Mouse (Mus musculus) hindbrain, embryonic 11.5 days (tissue): ENCODE measurements at regions not wholly inside any gene's neighbourhood (a gene's known extent, or its start where the extent isn't known, plus 50 kb on each side); places are given as distances from the start of the nearest gene placed in this dataset.

ENCODE experiments used
- ATAC-seq: fragments of 200-750 bp; cut with Nextera tagmentation; 2 replicates; pipeline ENCODE4 v1.8.0; 2017; ENCODE audit warnings: mild to moderate bottlenecking, moderate TSS enrichment, moderate library complexity; ENCODE audit not compliant: low FRiP score
- DNase-seq: peaks from one replicate; pipeline ENCODE4 v3.0.0-alpha.2; 2015; ENCODE audit warnings: low spot score
- H3K27ac ChIP-seq: fragments of 300-500 bp; sonication (generic); 2 replicates; pipeline ENCODE4 v1.5.1; 2014; ENCODE audit warnings: mild to moderate bottlenecking, low read depth, low read length
- H3K27me3 ChIP-seq: fragments of 300-500 bp; sonication (generic); 2 replicates; pipeline ENCODE4 v1.6.1; 2014; ENCODE audit warnings: mild to moderate bottlenecking, low read length, moderate library complexity, mixed read lengths; ENCODE audit not compliant: control insufficient read depth, insufficient read depth
- H3K36me3 ChIP-seq: fragments of 300-500 bp; sonication (generic); 2 replicates; pipeline ENCODE4 v1.6.1; 2014; ENCODE audit warnings: mild to moderate bottlenecking, low read length, moderate library complexity, mixed read lengths; ENCODE audit not compliant: control insufficient read depth, insufficient read depth
- H3K4me1 ChIP-seq: fragments of 300-500 bp; sonication (generic); replicated peaks from 2 replicates; pipeline ENCODE4 v1.6.1; 2014; ENCODE audit warnings: low read length, mixed read lengths; ENCODE audit not compliant: control insufficient read depth, insufficient read depth
- H3K4me2 ChIP-seq: fragments of 300-500 bp; sonication (generic); replicated peaks from 2 replicates; pipeline ENCODE4 v1.6.1; 2014; ENCODE audit warnings: mild to moderate bottlenecking, low read depth, low read length
- H3K4me3 ChIP-seq: fragments of 300-500 bp; sonication (generic); 2 replicates; pipeline ENCODE4 v1.5.1; 2014; ENCODE audit warnings: low read depth, low read length
- H3K9ac ChIP-seq: fragments of 300-500 bp; sonication (generic); 2 replicates; pipeline ENCODE4 v1.6.1; 2014; ENCODE audit warnings: low read depth, low read length
- H3K9me3 ChIP-seq: fragments of 300-500 bp; sonication (generic); 2 replicates; pipeline ENCODE4 v1.6.1; 2016; ENCODE audit warnings: low read length; ENCODE audit not compliant: control insufficient read depth
- WGBS: fragments of 180-500 bp; shearing (Covaris S2); extraction: QIAGEN DNeasy Blood & Tissue Kit; methylation state at CpG from one replicate; pipeline ENCODE4 v1.1.7; 2014; 5-methylcytosine and 5-hydroxymethylcytosine counted together

GRCm38 (mm10) chr4:140320120-140320921, 73.7 kb upstream of the Igsf21 start:
- DNase-seq, result no peak
- Histone ChIP-seq H3K4me2 (no peak overlapping the region), H3K4me3 (no peak overlapping the region), H3K4me1 (0 out of 2 replicates have a peak, but pooled peaks cover 2% of the 10 kb centered on the region), H3K27ac (no peak overlapping the region), H3K9ac (no peak overlapping the region), H3K27me3 (no peaks in the 10 kb centered on the region), H3K36me3 (no peaks in the 10 kb centered on the region), H3K9me3 (no peaks in the 10 kb centered on the region)
- ATAC-seq, result no peak
- 78% methylated on average over 15 of the region's 15 CpGs for WGBS

DNA sequence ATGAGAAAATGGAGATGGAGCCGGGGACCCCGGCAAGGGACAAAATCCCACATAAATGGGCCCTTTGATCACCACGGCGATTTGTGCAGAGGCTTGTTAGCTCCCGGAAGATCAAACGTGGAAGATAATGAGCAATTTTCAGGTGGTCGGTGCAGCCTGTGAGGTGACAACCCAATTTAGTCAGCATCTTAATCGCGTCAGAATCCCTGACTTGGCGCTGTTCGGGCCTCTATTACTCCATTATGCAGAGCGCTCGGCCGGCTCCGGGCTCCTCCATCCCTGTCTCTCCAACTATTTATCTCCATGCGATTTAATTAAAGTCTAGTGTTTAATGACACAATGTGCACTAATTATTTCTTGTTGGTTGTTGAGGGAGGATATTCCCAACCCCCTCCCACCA, 66.1 kb upstream of the Igsf21 start:
- 70% methylated on average over 16 of the region's 16 CpGs for WGBS
- ATAC-seq, result no peak
- no peak for DNase-seq

DNA sequence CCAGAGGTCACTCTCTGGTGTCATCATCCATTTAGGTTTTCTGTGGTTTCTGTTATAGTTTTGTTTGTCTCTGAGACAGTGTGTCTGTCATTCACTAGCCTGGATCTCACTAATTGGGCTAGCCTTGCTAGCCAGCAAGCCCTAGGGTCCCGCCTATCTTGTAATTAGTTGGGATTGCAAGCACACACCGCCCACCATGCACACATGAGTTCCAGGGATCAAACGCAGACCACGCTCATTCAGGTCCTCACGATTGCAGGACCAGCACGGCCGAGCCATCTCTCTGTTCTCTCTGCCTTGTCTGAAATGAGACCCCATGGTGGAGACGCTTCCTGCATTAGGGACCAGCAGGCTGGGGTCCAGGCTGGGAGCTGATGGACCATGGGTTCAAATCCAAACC, 60.9 kb upstream of the Igsf21 start:
- Histone ChIP-seq H3K27ac (no peak overlapping the region), H3K27me3 (no peaks in the 10 kb centered on the region), H3K4me1 (no peaks in the 10 kb centered on the region), H3K4me2 (no peak overlapping the region), H3K4me3 (no peak overlapping the region), H3K36me3 (no peaks in the 10 kb centered on the region), H3K9ac (no peak overlapping the region), H3K9me3 (no peaks in the 10 kb centered on the region)
- no peak for ATAC-seq
- WGBS, result 86% methylated on average over 8 of the region's 8 CpGs
- DNase-seq, result no peak

More for the DNA sequence above, 66.1 kb upstream of the Igsf21 start:
- H3K27me3 ChIP-seq, result no peaks in the 10 kb centered on the region
- no peaks in the 10 kb centered on the region for H3K9me3 ChIP-seq
- no peak overlapping the region for H3K4me2 ChIP-seq
- no peak overlapping the region for H3K4me3 ChIP-seq
- H3K36me3 ChIP-seq, result no peaks in the 10 kb centered on the region
- no peak overlapping the region for H3K27ac ChIP-seq
- H3K4me1 ChIP-seq, result 0 out of 2 replicates have a peak, but pooled peaks cover 2% of the 10 kb centered on the region
- no peak overlapping the region for H3K9ac ChIP-seq

- H3K4me1 ChIP-seq, result no peaks in the 10 kb centered on the region
- no peak overlapping the region for H3K4me2 ChIP-seq
- 79% methylated on average over 5 of the region's 5 CpGs for WGBS
- no peak for ATAC-seq
- no peak overlapping the region for H3K9ac ChIP-seq
- no peaks in the 10 kb centered on the region for H3K27me3 ChIP-seq
- no peak overlapping the region for H3K4me3 ChIP-seq
- no peaks in the 10 kb centered on the region for H3K36me3 ChIP-seq
- DNase-seq, result no peak
- H3K27ac ChIP-seq, result no peak overlapping the region
- H3K9me3 ChIP-seq, result no peaks in the 10 kb centered on the region
These were observed 58.4 kb upstream of the Igsf21 start for GRCm38 (mm10) chr4:140304960-140305359.

GRCm38 (mm10) chr4:140301661-140302060, 55.1 kb upstream of the Igsf21 start:
- H3K4me3 ChIP-seq, result no peak overlapping the region
- no peaks in the 10 kb centered on the region for H3K36me3 ChIP-seq
- H3K9me3 ChIP-seq, result no peaks in the 10 kb centered on the region
- H3K27me3 ChIP-seq, result no peaks in the 10 kb centered on the region
- no peaks in the 10 kb centered on the region for H3K4me1 ChIP-seq
- H3K9ac ChIP-seq, result no peak overlapping the region
- no peak overlapping the region for H3K4me2 ChIP-seq
- no peak overlapping the region for H3K27ac ChIP-seq
- ATAC-seq (no peak), DNase-seq (no peak)
- 86% methylated on average over 15 of the region's 15 CpGs for WGBS

- no peaks in the 10 kb centered on the region for H3K36me3 ChIP-seq
- H3K4me2 ChIP-seq, result no peak overlapping the region
- no peak overlapping the region for H3K4me3 ChIP-seq
- DNase-seq, result no peak
- no peak overlapping the region for H3K27ac ChIP-seq
- no peaks in the 10 kb centered on the region for H3K4me1 ChIP-seq
- H3K9ac ChIP-seq, result no peak overlapping the region
- ATAC-seq, result no peak
- no peaks in the 10 kb centered on the region for H3K9me3 ChIP-seq
- 80% methylated on average over 18 of the region's 18 CpGs for WGBS
- no peaks in the 10 kb centered on the region for H3K27me3 ChIP-seq
These were observed 51.5 kb upstream of the Igsf21 start for GRCm38 (mm10) chr4:140297912-140298620.
